In the genomic region with DNA sequence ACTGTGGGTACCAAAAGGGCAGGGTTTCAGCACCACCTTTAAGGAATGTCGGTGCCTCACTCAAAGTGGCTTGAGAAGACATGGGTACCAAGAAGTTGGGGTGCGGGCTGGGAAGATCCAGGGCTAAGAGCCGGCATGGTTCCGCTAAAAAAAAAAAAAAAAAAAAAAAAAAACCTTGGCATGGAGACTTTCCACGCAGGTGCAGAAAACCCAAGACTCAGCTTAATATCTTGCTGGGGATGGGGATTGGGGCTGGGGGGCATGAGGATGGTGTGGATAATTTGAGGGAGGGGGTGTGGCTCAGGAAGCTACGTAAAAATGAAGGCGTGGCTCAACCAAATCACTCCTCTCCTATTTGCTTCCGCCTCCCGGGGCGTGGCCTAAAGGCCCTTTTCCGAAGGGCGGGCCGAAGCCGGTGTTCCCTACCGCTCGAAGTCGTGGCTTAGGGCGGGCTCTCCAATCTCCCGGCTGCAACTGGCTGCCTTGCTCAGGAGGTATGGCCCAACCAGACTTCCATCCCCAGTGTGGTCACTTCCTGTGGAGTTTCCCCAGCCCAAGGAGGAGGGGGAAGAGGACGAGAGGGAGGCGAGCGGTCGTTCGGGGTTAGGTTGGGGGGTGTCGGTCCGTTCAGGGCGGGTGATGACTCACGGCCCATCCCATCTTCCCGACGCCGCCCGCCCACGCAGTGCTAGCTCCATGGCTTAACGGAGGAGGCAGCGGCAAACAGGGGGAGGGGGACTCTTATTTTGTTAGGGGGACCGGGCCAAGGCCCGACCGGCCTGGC, we compare ENCODE assay signal across 8 mouse cellular contexts. TPM values are rescaled to one million over a fixed set of nuclear protein-coding genes. Genes with fewer than 3 reads are reported as not detected.
DNase-seq lines count a peak whose midpoint lies in the region; ATAC-seq and TF ChIP-seq lines count a peak whose summit lies in the region.

A gene (plus strand): TSS at position 424 of the 784 bp plus-strand sequence.

- peaks cover 1% of the 10 kb centered on the region; the same call in 1 of the 2 replicates for H3K36me3 ChIP-seq in embryonic facial prominence, embryonic 13.5 days
- peaks cover 5% of the 10 kb centered on the region for H3K36me3 ChIP-seq in heart, adult 2 months (ENCODE audit: control insufficient read depth, insufficient read depth, low read length)
- peaks cover 11% of the 10 kb centered on the region for H3K36me3 ChIP-seq in limb, embryonic 13.5 days
- H3K36me3 ChIP-seq in midbrain, embryonic 16.5 days (ENCODE audit: control insufficient read depth, insufficient read depth, low read length), result no peaks in the 10 kb centered on the region

- peak; percentile 81 for TF ChIP-seq POLR2A in heart, adult 2 months (IDR thresholded peaks at IDR 0.05; ENCODE audit: insufficient read depth, low read depth, low read length)

- H3K9ac ChIP-seq in embryonic facial prominence, embryonic 13.5 days, result peak within 1 kb of the TSS; percentile 77
- peak within 1 kb of the TSS; percentile 92 for H3K9ac ChIP-seq in heart, adult 2 months (ENCODE audit: low read depth, low read length)
- peak within 1 kb of the TSS; percentile 78 for H3K9ac ChIP-seq in limb, embryonic 13.5 days
- H3K9ac ChIP-seq in midbrain, embryonic 16.5 days (ENCODE audit: low read depth, low read length), result peak within 1 kb of the TSS; percentile 70

- H3K79me2 ChIP-seq in heart, adult 2 months (replicated peaks; ENCODE audit: control insufficient read depth, insufficient read depth, low read length), result no peaks in the 10 kb centered on the region

- no peaks in the 10 kb centered on the region for H3K9me3 ChIP-seq in embryonic facial prominence, embryonic 13.5 days
- H3K9me3 ChIP-seq in limb, embryonic 13.5 days, result no peaks in the 10 kb centered on the region
- no peaks in the 10 kb centered on the region for H3K9me3 ChIP-seq in midbrain, embryonic 16.5 days (replicated peaks; ENCODE audit: control insufficient read depth, low read length, poor library complexity, severe bottlenecking)

- TF ChIP-seq CTCF in heart, adult 2 months (IDR thresholded peaks at IDR 0.05), result no peak

- peak; percentile 92 for ATAC-seq in embryonic facial prominence, embryonic 13.5 days (ENCODE audit: insufficient number of reproducible peaks, insufficient read depth, low FRiP score, low TSS enrichment, low read depth)
- peak; percentile 96 for ATAC-seq in limb, embryonic 13.5 days (ENCODE audit: low FRiP score, low read depth)
- peak; percentile 95 for ATAC-seq in midbrain, embryonic 16.5 days

- no peak for TF ChIP-seq EP300 in heart, adult 2 months (IDR thresholded peaks at IDR 0.05; ENCODE audit: insufficient read depth, low read depth, low read length)

- H3K4me3 ChIP-seq in embryonic facial prominence, embryonic 13.5 days, result peak within 1 kb of the TSS; percentile 67
- H3K4me3 ChIP-seq in heart, adult 2 months, result peak within 1 kb of the TSS; percentile 63
- H3K4me3 ChIP-seq in limb, embryonic 13.5 days, result peak within 1 kb of the TSS; percentile 71
- H3K4me3 ChIP-seq in midbrain, embryonic 16.5 days (ENCODE audit: low read depth, low read length), result peak within 1 kb of the TSS; percentile 59

- intact Hi-C loops in heart, adult 2 months (cut with DNase I), result no loop called here

- 21% methylated on average over 36 of the region's 38 CpGs for WGBS in embryonic facial prominence, embryonic 13.5 days
- WGBS in heart, adult 2 months, result 24% methylated on average over 38 of the region's 38 CpGs
- 19% methylated on average over 38 of the region's 38 CpGs for WGBS in limb, embryonic 13.5 days
- 21% methylated on average over 34 of the region's 38 CpGs for WGBS in midbrain, embryonic 16.5 days

- peak within 1 kb of the TSS; percentile 62; the same call in 1 of the 2 replicates for H3K27ac ChIP-seq in embryonic facial prominence, embryonic 13.5 days
- H3K27ac ChIP-seq in heart, adult 2 months, result peak within 1 kb of the TSS; percentile 88
- no peak within 1 kb of the TSS for H3K27ac ChIP-seq in limb, embryonic 13.5 days
- peak within 1 kb of the TSS; percentile 63; the same call in 1 of the 2 replicates for H3K27ac ChIP-seq in midbrain, embryonic 16.5 days (ENCODE audit: low read length)

- H3K4me1 ChIP-seq in embryonic facial prominence, embryonic 13.5 days, result peaks cover 19% of the 10 kb centered on the region
- peaks cover 1% of the 10 kb centered on the region for H3K4me1 ChIP-seq in heart, adult 2 months (ENCODE audit: control insufficient read depth, insufficient read depth, low read length)
- H3K4me1 ChIP-seq in limb, embryonic 13.5 days, result peaks cover 19% of the 10 kb centered on the region
- H3K4me1 ChIP-seq in midbrain, embryonic 16.5 days (ENCODE audit: control insufficient read depth, insufficient read depth, low read length), result peaks cover 22% of the 10 kb centered on the region

- DNase-seq in 3134 (ENCODE audit: extremely low read depth, insufficient read length, low spot score), result peak; percentile 94
- DNase-seq in adrenal gland, postnatal 36 days, result peak; percentile 93
- peak; percentile 87 to 95 for DNase-seq in heart, adult 2 months
- peak; percentile 94 to 96 for DNase-seq in kidney, adult 8-10 months
- peak; percentile 71 to 92 for DNase-seq in spleen, postnatal 10 days (ENCODE audit: low spot score in 2 of 2)

- H3K4me2 ChIP-seq in embryonic facial prominence, embryonic 13.5 days, result peak within 1 kb of the TSS; percentile 69
- H3K4me2 ChIP-seq in limb, embryonic 13.5 days (replicated peaks), result peak within 1 kb of the TSS; percentile 71
- H3K4me2 ChIP-seq in midbrain, embryonic 16.5 days (ENCODE audit: low read length), result peak within 1 kb of the TSS; percentile 69

- no peaks in the 10 kb centered on the region for H3K27me3 ChIP-seq in embryonic facial prominence, embryonic 13.5 days
- no peaks in the 10 kb centered on the region for H3K27me3 ChIP-seq in heart, adult 2 months (ENCODE audit: control insufficient read depth, insufficient read depth, low read length)
- no peaks in the 10 kb centered on the region for H3K27me3 ChIP-seq in limb, embryonic 13.5 days
- H3K27me3 ChIP-seq in midbrain, embryonic 16.5 days (ENCODE audit: control insufficient read depth, insufficient read depth, low read depth, low read length), result no peaks in the 10 kb centered on the region

RNA-seq across cellular contexts. Expression of the gene that starts here (rescaled TPM):
- 10 to 100 TPM; 44.5 to 48.7 TPM for total RNA-seq in adrenal gland, postnatal 36 days (2021)
- polyA plus RNA-seq in embryonic facial prominence, embryonic 13.5 days (2015; fragmentation: Nextera tagmentation; extraction: Ambion mirVana), result 28.5 and 28.7 TPM in 2 replicates
- total RNA-seq in heart, adult 2 months (2021), result 10 to 100 TPM; 13.0 to 15.4 TPM
- 11.1 and 13.5 TPM in 2 replicates for polyA plus RNA-seq in heart, adult 2 months (2012; rRNA removed)
- 26.4 and 27.6 TPM in 2 replicates for polyA plus RNA-seq in limb, embryonic 13.5 days (2015; fragmentation: Nextera tagmentation; extraction: Ambion mirVana)
- polyA plus RNA-seq in midbrain, embryonic 16.5 days (2015; fragmentation: Nextera tagmentation; extraction: Ambion mirVana), result 19.0 and 23.3 TPM in 2 replicates
